Mouse (Mus musculus) macrophage (primary cell): ENCODE data around the gene Ubxn4. TPM values are rescaled to one million over a fixed set of nuclear protein-coding genes. Genes with fewer than 3 reads are reported as not detected.
"Not testable (repeated sequence)": the region's sequence is repeated elsewhere in the genome, so short reads cannot be mapped to it uniquely, and the experiment has no call there.

Source experiments
- H3K27ac ChIP-seq: fragments of 350-480 bp; formaldehyde crosslinking; 2 replicates; pipeline ENCODE4 v1.9.0; 2021
- H3K36me3 ChIP-seq: fragments of 350-480 bp; formaldehyde crosslinking; 2 replicates; pipeline ENCODE4 v1.9.0; 2021; ENCODE audit errors: inconsistent target
- H3K4me3 ChIP-seq: fragments of 350-480 bp; formaldehyde crosslinking; 2 replicates; pipeline ENCODE4 v1.9.0; 2021; ENCODE audit errors: inconsistent target
- H3K79me2 ChIP-seq: fragments of 350-480 bp; formaldehyde crosslinking; 2 replicates; pipeline ENCODE4 v1.9.0; 2021; ENCODE audit errors: inconsistent target
- WGBS: methylation state at CpG from one replicate; pipeline ENCODE4 v1.1.7; 2026; ENCODE audit warnings: inconsistent platforms; ENCODE audit not compliant: missing documents; 5-methylcytosine and 5-hydroxymethylcytosine counted together
- polyA plus RNA-seq: library from polyadenylated mRNA; stranded (reverse); fragments of 250-400 nt; gene quantifications from 3 replicates; pipeline ENCODE4 v1.2.4, GENCODE M21; 2018; ENCODE audit warnings: inconsistent platforms
- total RNA-seq, 78 experiments: library from RNA; depleted of rRNA; stranded (reverse); fragments of 250-400 nt; gene quantifications; 1 replicate in 9 of 78; 2 replicates in 24 of 78; 3 replicates in 43 of 78; 4 replicates in 2 of 78; pipeline ENCODE4 v1.2.4; 2018; ENCODE audit warnings: inconsistent platforms in 56 of 78

Ubxn4 gene
- 100 to 1,000 TPM in 25 of 26 experiments, 10 to 100 TPM in 1; 98.7 to 174 (median 128) TPM for total RNA-seq (2018; cell fraction: chromatin; rRNA removed)
- total RNA-seq (2018; cell fraction: cytosol; rRNA removed), result 10 to 100 TPM; 42.7 to 58.0 (median 52.6) TPM
- 100 to 1,000 TPM in 4 of 26 experiments, 10 to 100 TPM in 22; 66.7 to 126 (median 85.6) TPM for total RNA-seq (2018; cell fraction: nucleus; rRNA removed)
- 50.7 to 81.1 TPM (median 51.1 TPM) in 3 replicates for polyA plus RNA-seq

- no peaks in the 10 kb centered on the region for H3K36me3 ChIP-seq
- H3K4me3 ChIP-seq, result peak within 1 kb of the TSS; percentile 73
- 17% methylated on average over 10 of the region's 10 CpGs for WGBS
- H3K27ac ChIP-seq, result peak within 1 kb of the TSS; percentile 53
- H3K79me2 ChIP-seq, result peaks cover 43% of the 10 kb centered on the region
Measured at GRCm38 (mm10) chr1:128243627-128243995, at the start of gene Ubxn4. TSS of gene Ubxn4 (plus strand) at chr1:128243964.

- H3K79me2 ChIP-seq, result no peaks in the 10 kb centered on the region
- no peak overlapping the region for H3K27ac ChIP-seq
- 91% methylated on average over 2 of the region's 2 CpGs for WGBS
- no peak overlapping the region for H3K4me3 ChIP-seq
- H3K36me3 ChIP-seq, result peaks cover 16% of the 10 kb centered on the region; the same call in 1 of the 2 replicates
Measured at GRCm38 (mm10) chr1:128194011-128194410, 49.8 kb upstream of the Ubxn4 start.

- no peak overlapping the region for H3K27ac ChIP-seq
- no peak overlapping the region for H3K4me3 ChIP-seq
- 92% methylated on average over 1 of the region's 1 CpGs for WGBS
- peaks cover 16% of the 10 kb centered on the region; the same call in 1 of the 2 replicates for H3K36me3 ChIP-seq
- no peaks in the 10 kb centered on the region for H3K79me2 ChIP-seq
Measured at GRCm38 (mm10) chr1:128197353-128197752, 46.4 kb upstream of the Ubxn4 start.

- Histone ChIP-seq H3K79me2 (no peaks in the 10 kb centered on the region), H3K4me3 (no peak overlapping the region), H3K36me3 (peaks cover 44% of the 10 kb centered on the region), H3K27ac (no peak overlapping the region)
- 91% methylated on average over 5 of the region's 5 CpGs for WGBS
Measured at GRCm38 (mm10) chr1:128213261-128213660, 30.5 kb upstream of the Ubxn4 start.

- WGBS, result 100% methylated on average over 2 of the region's 2 CpGs
- Histone ChIP-seq H3K27ac (no peak overlapping the region), H3K36me3 (peaks cover 50% of the 10 kb centered on the region), H3K4me3 (no peak overlapping the region), H3K79me2 (no peaks in the 10 kb centered on the region)
Measured at GRCm38 (mm10) chr1:128221886-128222285, 21.9 kb upstream of the Ubxn4 start.

GRCm38 (mm10) chr1:128223304-128223703 lies 20.5 kb upstream of the Ubxn4 start:
- 92% methylated on average over 1 of the region's 1 CpGs for WGBS
- Histone ChIP-seq H3K79me2 (no peaks in the 10 kb centered on the region), H3K4me3 (no peak overlapping the region), H3K27ac (no peak overlapping the region), H3K36me3 (peaks cover 43% of the 10 kb centered on the region)

GRCm38 (mm10) chr1:128235181-128235580 lies 8.6 kb upstream of the Ubxn4 start:
- Histone ChIP-seq H3K27ac (no peak overlapping the region), H3K36me3 (peaks cover 55% of the 10 kb centered on the region), H3K4me3 (no peak overlapping the region), H3K79me2 (no peaks in the 10 kb centered on the region)
- 98% methylated on average over 4 of the region's 4 CpGs for WGBS

- H3K79me2 ChIP-seq, result peaks cover 49% of the 10 kb centered on the region
- H3K36me3 ChIP-seq, result no peaks in the 10 kb centered on the region
- peak overlapping the region; percentile 73 for H3K4me3 ChIP-seq
- under 1% methylated on average over 69 of the region's 71 CpGs for WGBS
- H3K27ac ChIP-seq, result peak overlapping the region; percentile 53
Measured at GRCm38 (mm10) chr1:128243996-128244726, 397 bp downstream of the Ubxn4 start.

GRCm38 (mm10) chr1:128244727-128245355 lies 1.1 kb downstream of the Ubxn4 start:
- H3K36me3 ChIP-seq, result 0 out of 2 replicates have a peak, but pooled peaks cover 3% of the 10 kb centered on the region
- H3K4me3 ChIP-seq, result peak overlapping the region; percentile 73
- WGBS, result 0% methylated on average over 19 of the region's 19 CpGs
- H3K27ac ChIP-seq, result peak overlapping the region; percentile 53
- H3K79me2 ChIP-seq, result peaks cover 56% of the 10 kb centered on the region

- 89% methylated on average over 6 of the region's 7 CpGs for WGBS
- H3K27ac ChIP-seq, H3K79me2 ChIP-seq, H3K4me3 ChIP-seq: not testable (repeated sequence)
- peaks cover 88% of the 10 kb centered on the region for H3K36me3 ChIP-seq
Measured at GRCm38 (mm10) chr1:128267061-128267460, 23.3 kb downstream of the Ubxn4 start.

- WGBS, result 97% methylated on average over 3 of the region's 3 CpGs
- H3K79me2 ChIP-seq, result no peaks in the 10 kb centered on the region
- H3K27ac ChIP-seq, result no peak overlapping the region
- peaks cover 93% of the 10 kb centered on the region for H3K36me3 ChIP-seq
- no peak overlapping the region for H3K4me3 ChIP-seq
Measured at GRCm38 (mm10) chr1:128270731-128271130, 27.0 kb downstream of the Ubxn4 start.

- 86% methylated on average over 1 of the region's 1 CpGs for WGBS
- Histone ChIP-seq H3K27ac (no peak overlapping the region), H3K36me3 (peaks cover 87% of the 10 kb centered on the region), H3K4me3 (no peak overlapping the region), H3K79me2 (no peaks in the 10 kb centered on the region)
Measured at GRCm38 (mm10) chr1:128275908-128276307, 32.1 kb downstream of the Ubxn4 start.

GRCm38 (mm10) chr1:128278563-128278962 lies 34.8 kb downstream of the Ubxn4 start:
- Histone ChIP-seq H3K27ac (no peak overlapping the region), H3K4me3 (no peak overlapping the region), H3K36me3 (peaks cover 64% of the 10 kb centered on the region), H3K79me2 (no peaks in the 10 kb centered on the region)
- WGBS, result 88% methylated on average over 3 of the region's 3 CpGs

GRCm38 (mm10) chr1:128281753-128282152 lies 38.0 kb downstream of the Ubxn4 start:
- no peaks in the 10 kb centered on the region for H3K79me2 ChIP-seq
- H3K4me3 ChIP-seq, result no peak overlapping the region
- no peak overlapping the region for H3K27ac ChIP-seq
- H3K36me3 ChIP-seq, result peaks cover 33% of the 10 kb centered on the region
- 93% methylated on average over 3 of the region's 3 CpGs for WGBS

GRCm38 (mm10) chr1:128282924-128283323 lies 39.2 kb downstream of the Ubxn4 start:
- WGBS, result 95% methylated on average over 3 of the region's 3 CpGs
- Histone ChIP-seq H3K4me3 (no peak overlapping the region), H3K79me2 (no peaks in the 10 kb centered on the region), H3K36me3 (peaks cover 23% of the 10 kb centered on the region), H3K27ac (no peak overlapping the region)
